Mouse (Mus musculus) heart, embryonic 13.5 days (tissue): ENCODE results near the gene Lhfpl3. TPM values are rescaled to one million over a fixed set of nuclear protein-coding genes. Genes with fewer than 3 reads are reported as not detected.
A peak's percentile ranks its signal among the peaks of the same experiment; 100 is the strongest.
"Not testable (repeated sequence)": the region's sequence is repeated elsewhere in the genome, so short reads cannot be mapped to it uniquely, and the experiment has no call there.

Experiments used
- ATAC-seq: fragments of 200-750 bp; cut with Nextera tagmentation; 2 replicates; pipeline ENCODE4 v1.8.0; 2017; ENCODE audit warnings: moderate TSS enrichment; ENCODE audit not compliant: insufficient number of reproducible peaks, low FRiP score, low TSS enrichment; ENCODE audit errors: extremely low read depth
- H3K27ac ChIP-seq: fragments of 300-500 bp; sonication (generic); replicated peaks from 2 replicates; pipeline ENCODE4 v1.5.1; 2015; ENCODE audit warnings: moderate library complexity, mild to moderate bottlenecking, inconsistent platforms
- H3K27me3 ChIP-seq: fragments of 300-500 bp; sonication (generic); replicated peaks from 2 replicates; pipeline ENCODE4 v1.6.1; 2015; ENCODE audit warnings: mild to moderate bottlenecking, inconsistent platforms
- H3K36me3 ChIP-seq: fragments of 300-500 bp; sonication (generic); 2 replicates; pipeline ENCODE4 v1.6.1; 2015; ENCODE audit warnings: mild to moderate bottlenecking, inconsistent platforms
- H3K4me1 ChIP-seq: fragments of 300-500 bp; sonication (generic); 2 replicates; pipeline ENCODE4 v1.6.1; 2015; ENCODE audit warnings: inconsistent platforms
- H3K4me2 ChIP-seq: fragments of 300-500 bp; sonication (generic); 2 replicates; pipeline ENCODE4 v1.6.1; 2015; ENCODE audit warnings: inconsistent platforms, mild to moderate bottlenecking, moderate library complexity
- H3K4me3 ChIP-seq: fragments of 300-500 bp; sonication (generic); 2 replicates; pipeline ENCODE4 v1.5.1; 2015; ENCODE audit warnings: moderate library complexity, mild to moderate bottlenecking, inconsistent platforms
- H3K9ac ChIP-seq: fragments of 300-500 bp; sonication (generic); 2 replicates; pipeline ENCODE4 v1.6.1; 2015; ENCODE audit warnings: inconsistent platforms, mild to moderate bottlenecking, moderate library complexity
- H3K9me3 ChIP-seq: fragments of 300-500 bp; sonication (generic); 2 replicates; pipeline ENCODE4 v1.6.1; 2016; ENCODE audit warnings: inconsistent platforms
- WGBS: fragments of 180-500 bp; shearing (Covaris S2); methylation state at CpG from one replicate; pipeline ENCODE4 v1.1.7; 2015; ENCODE audit warnings: mixed read lengths; 5-methylcytosine and 5-hydroxymethylcytosine counted together
- polyA plus RNA-seq: library from polyadenylated mRNA; unstranded; fragments of >200 nt; fragmentation: Nextera tagmentation; extraction: Ambion mirVana; gene quantifications from 2 replicates; pipeline ENCODE4 v1.2.1, GENCODE M21; 2015

Lhfpl3 gene
- 0.15 TPM in 1 of 2 replicates, not detected in the other for polyA plus RNA-seq

DNA sequence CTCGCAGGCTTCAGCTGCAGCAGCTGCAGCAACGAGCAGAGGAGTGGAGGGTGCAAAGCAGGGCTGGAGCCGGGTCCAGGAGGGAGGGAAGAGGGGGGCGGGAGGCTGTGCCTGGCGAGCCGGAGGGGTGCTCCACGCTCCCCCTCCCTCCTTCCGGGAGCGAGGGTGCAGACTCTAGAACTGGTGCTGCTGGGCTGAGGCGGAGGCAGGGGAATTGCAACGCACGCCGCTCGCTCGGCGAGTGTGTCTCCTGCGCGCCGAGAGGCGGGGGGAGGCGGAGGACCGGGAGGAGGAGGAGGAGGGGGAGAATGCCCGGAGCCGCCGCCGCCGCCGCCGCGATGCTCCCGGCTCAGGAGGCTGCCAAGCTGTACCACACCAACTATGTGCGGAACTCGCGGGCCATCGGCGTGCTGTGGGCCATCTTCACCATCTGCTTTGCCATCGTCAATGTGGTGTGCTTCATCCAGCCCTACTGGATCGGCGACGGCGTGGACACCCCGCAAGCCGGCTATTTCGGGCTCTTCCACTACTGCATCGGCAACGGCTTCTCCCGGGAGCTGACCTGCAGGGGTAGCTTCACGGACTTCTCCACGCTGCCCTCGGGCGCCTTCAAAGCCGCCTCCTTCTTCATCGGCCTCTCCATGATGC is at the start of gene Lhfpl3:
Gene Lhfpl3, plus strand, starts transcription at position 175 of the 648 bp plus-strand sequence.
- Histone ChIP-seq H3K9me3 (no peaks in the 10 kb centered on the region), H3K4me1 (peaks cover 19% of the 10 kb centered on the region), H3K36me3 (no peaks in the 10 kb centered on the region), H3K4me2 (peak within 1 kb of the TSS; percentile 84), H3K4me3 (peak within 1 kb of the TSS; percentile 58), H3K9ac (peak within 1 kb of the TSS; percentile 67), H3K27ac (no peak within 1 kb of the TSS), H3K27me3 (peaks cover 66% of the 10 kb centered on the region)
- under 1% methylated on average over 53 of the region's 53 CpGs for WGBS
- no peak for ATAC-seq

DNA sequence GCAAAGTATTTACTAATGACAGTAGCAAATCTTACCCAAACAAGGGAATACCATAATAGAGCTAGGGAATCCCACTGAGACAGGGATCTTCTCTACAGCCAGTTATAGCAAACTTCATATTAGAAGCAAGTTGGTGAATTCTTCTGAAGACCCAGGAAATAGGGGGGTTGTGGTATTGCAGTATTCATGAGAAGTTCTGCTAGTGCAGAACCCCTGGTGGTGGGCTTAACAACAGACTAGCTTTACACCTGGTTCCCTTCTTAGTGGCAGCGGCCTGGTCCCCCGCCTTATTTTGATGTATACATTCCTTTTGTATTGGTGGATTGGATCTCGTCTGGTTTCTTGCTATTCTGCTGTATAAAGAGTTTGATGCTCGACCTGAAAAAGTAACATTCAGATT is 39.6 kb upstream of the Lhfpl3 start:
- H3K9me3 ChIP-seq, result peaks cover 17% of the 10 kb centered on the region; the same call in 1 of the 2 replicates
- not testable (repeated sequence) for ATAC-seq, H3K4me1 ChIP-seq, H3K36me3 ChIP-seq, H3K4me3 ChIP-seq, H3K27me3 ChIP-seq, H3K9ac ChIP-seq, H3K4me2 ChIP-seq, H3K27ac ChIP-seq
- 68% methylated on average over 4 of the region's 4 CpGs for WGBS

DNA sequence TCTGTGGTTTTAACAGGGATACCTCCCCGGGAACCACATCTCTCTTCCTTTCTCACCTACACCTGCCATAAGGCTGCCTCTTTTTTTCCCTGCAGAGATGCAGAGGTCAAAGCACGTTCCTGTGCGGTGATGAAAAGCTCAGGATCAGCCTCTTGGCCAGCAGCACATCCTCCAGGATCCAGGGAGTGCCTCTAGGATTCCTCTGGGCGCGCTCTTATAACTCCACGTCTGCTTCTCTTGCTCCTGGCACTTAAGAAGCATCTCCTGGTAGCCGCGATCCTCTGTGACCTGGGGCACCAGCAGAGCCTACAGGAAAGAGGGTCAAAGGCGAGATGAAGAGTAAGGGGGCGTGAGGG is 352 bp upstream of the Lhfpl3 start:
- no peaks in the 10 kb centered on the region for H3K9me3 ChIP-seq
- no peak overlapping the region for H3K27ac ChIP-seq
- H3K4me3 ChIP-seq, result peak overlapping the region; percentile 58
- no peak for ATAC-seq
- H3K4me2 ChIP-seq, result peak overlapping the region; percentile 84
- H3K9ac ChIP-seq, result peak overlapping the region; percentile 67
- H3K27me3 ChIP-seq, result peaks cover 67% of the 10 kb centered on the region
- no peaks in the 10 kb centered on the region for H3K36me3 ChIP-seq
- peaks cover 19% of the 10 kb centered on the region for H3K4me1 ChIP-seq
- 2% methylated on average over 10 of the region's 10 CpGs for WGBS

DNA sequence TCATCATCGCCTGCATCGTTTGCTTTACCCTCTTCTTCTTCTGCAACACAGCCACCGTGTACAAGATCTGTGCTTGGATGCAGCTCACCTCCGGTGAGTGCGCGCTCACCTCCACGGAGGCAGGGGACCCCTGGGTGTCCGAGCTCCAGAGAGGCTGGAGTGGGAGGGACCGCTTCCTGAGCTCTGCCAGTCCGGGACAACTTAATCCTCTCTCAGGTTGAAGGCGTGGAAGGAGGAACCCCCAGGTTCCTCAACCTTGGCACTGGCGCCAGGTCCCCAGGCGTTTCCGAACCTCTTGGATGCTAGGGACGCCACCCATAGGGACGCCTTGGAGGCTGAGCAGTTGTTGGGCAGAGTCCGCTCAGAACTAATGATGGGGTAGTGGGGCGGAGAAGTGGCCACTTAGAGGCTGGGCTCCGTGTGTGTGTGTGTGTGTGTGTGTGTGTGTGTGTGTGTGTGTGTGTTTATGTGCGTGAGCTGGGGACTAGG is 718 bp downstream of the Lhfpl3 start:
- Histone ChIP-seq H3K9me3 (no peaks in the 10 kb centered on the region), H3K4me2 (peak overlapping the region; percentile 84), H3K4me3 (peak overlapping the region; percentile 58), H3K4me1 (peaks cover 19% of the 10 kb centered on the region), H3K27ac (no peak overlapping the region), H3K27me3 (peaks cover 66% of the 10 kb centered on the region), H3K36me3 (no peaks in the 10 kb centered on the region), H3K9ac (peak overlapping the region; percentile 67; the same call in 1 of the 2 replicates)
- under 1% methylated on average over 20 of the region's 20 CpGs for WGBS
- ATAC-seq, result no peak

DNA sequence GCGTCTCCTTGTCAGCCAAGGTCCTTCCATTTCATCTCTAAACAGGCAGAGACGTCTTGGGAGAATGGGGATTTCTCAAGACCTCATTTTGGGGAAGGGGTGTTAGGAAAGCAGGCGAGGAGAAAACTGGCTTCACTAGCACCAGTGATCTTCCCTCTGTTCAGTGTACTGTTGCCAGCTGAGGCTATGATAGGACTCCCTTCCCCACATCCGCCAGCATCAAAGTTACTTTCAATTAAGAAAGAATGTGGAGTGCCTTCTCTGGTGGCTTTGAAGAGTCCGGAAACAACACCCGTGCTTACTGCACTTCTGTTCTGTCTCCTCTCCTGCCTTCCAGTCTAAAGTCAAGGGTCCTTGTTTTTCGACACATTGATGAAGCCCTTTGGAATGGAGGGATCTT is 1.4 kb downstream of the Lhfpl3 start:
- Histone ChIP-seq H3K4me3 (peak overlapping the region; percentile 58; the same call in 1 of the 2 replicates), H3K27ac (no peak overlapping the region), H3K9ac (no peak overlapping the region), H3K9me3 (no peaks in the 10 kb centered on the region), H3K36me3 (no peaks in the 10 kb centered on the region), H3K4me1 (peaks cover 19% of the 10 kb centered on the region), H3K27me3 (peaks cover 60% of the 10 kb centered on the region), H3K4me2 (peak overlapping the region; percentile 84)
- 2% methylated on average over 7 of the region's 7 CpGs for WGBS
- ATAC-seq, result no peak

DNA sequence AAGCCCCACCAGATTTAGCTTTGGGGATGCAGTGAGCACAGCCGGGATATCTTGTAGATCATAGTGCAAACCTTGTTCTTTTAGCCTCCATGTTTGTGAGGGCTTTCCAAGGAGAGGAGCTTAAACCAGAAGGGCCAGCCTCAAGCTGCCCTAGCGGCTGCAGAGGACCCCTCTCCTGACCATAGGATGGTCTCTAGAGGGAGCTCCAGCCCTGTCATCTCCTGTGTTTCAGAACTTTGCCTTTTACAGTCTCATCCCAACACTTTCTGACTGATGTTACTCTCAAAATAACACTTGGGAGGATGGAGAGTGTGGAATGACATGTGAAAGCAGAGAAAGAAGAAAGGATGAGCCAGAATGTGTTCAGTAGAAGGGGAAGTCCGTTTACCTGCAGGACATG is 11.4 kb downstream of the Lhfpl3 start:
- Histone ChIP-seq H3K9ac (no peak overlapping the region), H3K27ac (no peak overlapping the region), H3K27me3 (0 out of 2 replicates have a peak, but pooled peaks cover 3% of the 10 kb centered on the region), H3K4me2 (no peak overlapping the region), H3K4me1 (no peaks in the 10 kb centered on the region), H3K9me3 (no peaks in the 10 kb centered on the region), H3K36me3 (no peaks in the 10 kb centered on the region), H3K4me3 (no peak overlapping the region)
- ATAC-seq, result no peak
- WGBS, result 24% methylated on average over 3 of the region's 3 CpGs

DNA sequence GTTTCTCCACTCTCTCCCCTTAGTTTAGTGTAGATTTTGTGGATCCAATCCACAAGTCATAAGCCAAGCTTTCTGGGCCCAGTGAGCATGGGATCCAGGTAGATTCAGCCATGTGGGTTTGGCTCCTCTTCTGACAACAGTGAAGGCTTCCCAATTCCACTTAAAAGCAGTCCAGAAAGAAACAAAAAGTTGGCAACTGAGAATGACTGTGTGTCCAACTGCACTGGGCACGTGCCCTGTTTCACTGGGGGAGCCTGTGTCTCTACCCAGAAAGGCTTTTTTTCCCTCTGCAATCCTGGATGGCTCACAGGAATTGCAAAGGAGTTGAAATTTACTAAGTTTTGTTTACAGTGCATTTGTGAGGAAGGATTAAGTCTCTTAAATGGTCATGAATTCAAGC is 24.9 kb downstream of the Lhfpl3 start:
- ATAC-seq, result no peak
- Histone ChIP-seq H3K27ac (no peak overlapping the region), H3K4me2 (no peak overlapping the region), H3K9me3 (no peaks in the 10 kb centered on the region; the same call in 1 of the 2 replicates), H3K4me1 (no peaks in the 10 kb centered on the region), H3K4me3 (no peak overlapping the region), H3K27me3 (no peaks in the 10 kb centered on the region), H3K36me3 (no peaks in the 10 kb centered on the region), H3K9ac (no peak overlapping the region)
- 50% methylated on average over 1 of the region's 1 CpGs for WGBS

DNA sequence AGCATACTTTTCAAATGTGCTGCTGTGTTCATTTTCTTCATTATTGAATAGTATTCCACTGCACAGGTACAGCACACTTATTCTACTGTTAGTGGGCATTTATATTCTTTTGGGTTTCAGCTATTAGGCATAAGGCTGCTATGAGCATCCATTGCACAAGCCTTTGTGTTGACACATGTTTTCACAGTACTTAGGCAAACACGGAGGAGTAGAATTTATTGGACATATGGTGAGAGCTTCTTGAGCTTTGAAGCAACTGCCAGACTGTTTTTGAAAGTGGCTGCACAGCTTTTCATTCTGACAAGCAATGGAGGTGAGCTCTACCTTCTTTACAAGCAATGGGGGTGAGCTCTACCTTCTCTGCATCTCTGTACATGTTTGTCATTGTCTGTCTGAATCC is 49.5 kb downstream of the Lhfpl3 start:
- H3K9me3 ChIP-seq, result no peaks in the 10 kb centered on the region
- no peaks in the 10 kb centered on the region for H3K4me1 ChIP-seq
- no peaks in the 10 kb centered on the region for H3K36me3 ChIP-seq
- H3K27me3 ChIP-seq, result no peaks in the 10 kb centered on the region
- 68% methylated on average over 1 of the region's 1 CpGs for WGBS
- no peak overlapping the region for H3K27ac ChIP-seq
- H3K9ac ChIP-seq, result no peak overlapping the region
- ATAC-seq, result no peak
- no peak overlapping the region for H3K4me2 ChIP-seq
- H3K4me3 ChIP-seq, result no peak overlapping the region

DNA sequence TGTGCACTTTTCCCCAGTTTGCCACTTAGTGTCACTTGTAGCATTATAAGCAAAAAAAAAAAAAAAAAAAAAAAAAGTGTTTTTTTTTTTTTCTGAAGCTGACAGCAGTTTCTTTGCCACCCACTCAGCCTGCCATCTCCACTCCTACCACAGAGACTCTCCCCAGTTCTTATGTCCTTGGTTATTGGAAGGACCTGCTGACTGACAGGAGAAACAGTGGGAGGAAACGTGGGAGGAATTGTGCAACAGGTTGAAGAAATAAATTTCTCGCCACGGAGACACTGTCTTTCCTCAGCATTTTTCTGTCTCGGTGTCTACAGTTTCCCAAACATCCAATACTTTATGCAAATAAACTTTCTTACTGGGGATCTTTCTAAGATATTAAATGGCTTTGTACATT is 67.6 kb downstream of the Lhfpl3 start:
- H3K9me3 ChIP-seq, result 0 out of 2 replicates have a peak, but pooled peaks cover 3% of the 10 kb centered on the region
- no peak overlapping the region for H3K9ac ChIP-seq
- no peaks in the 10 kb centered on the region for H3K4me1 ChIP-seq
- H3K27me3 ChIP-seq, result no peaks in the 10 kb centered on the region
- ATAC-seq, result no peak
- no peaks in the 10 kb centered on the region for H3K36me3 ChIP-seq
- no peak overlapping the region for H3K4me3 ChIP-seq
- H3K27ac ChIP-seq, result no peak overlapping the region
- H3K4me2 ChIP-seq, result no peak overlapping the region
- WGBS, result 63% methylated on average over 4 of the region's 4 CpGs

DNA sequence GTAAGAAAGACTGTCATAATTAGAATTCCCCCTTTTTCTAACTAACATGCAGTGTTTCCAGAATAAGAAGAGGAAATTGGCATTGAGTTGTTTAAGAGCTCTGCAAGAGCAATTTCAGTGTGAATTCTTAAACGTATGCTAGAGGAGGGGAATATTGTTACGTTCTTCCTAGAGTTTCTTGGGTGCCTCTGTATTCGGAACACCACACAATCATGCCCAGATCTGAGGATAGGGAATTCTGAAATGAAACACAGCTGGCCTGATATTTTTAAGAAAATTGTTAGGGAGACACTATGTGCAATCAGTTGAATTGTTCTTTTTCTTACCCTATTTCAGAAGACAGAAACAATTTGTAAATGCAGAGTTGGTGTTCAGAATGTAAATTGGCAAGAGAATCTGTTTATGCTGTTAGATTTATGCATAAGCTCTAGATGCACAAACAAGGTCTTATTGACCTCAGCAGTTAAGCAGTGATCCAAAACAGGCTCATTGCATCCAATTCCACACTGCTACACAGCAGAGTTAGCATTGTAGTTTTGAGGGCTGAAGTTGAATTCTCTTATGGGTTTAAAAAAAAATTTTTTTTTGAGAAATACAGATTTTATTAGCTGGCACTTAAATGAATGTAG is 84.1 kb downstream of the Lhfpl3 start:
- ATAC-seq, result no peak
- Histone ChIP-seq H3K9ac (no peak overlapping the region), H3K27me3 (no peaks in the 10 kb centered on the region), H3K27ac (no peak overlapping the region), H3K9me3 (peaks cover 9% of the 10 kb centered on the region; the same call in 1 of the 2 replicates), H3K36me3 (no peaks in the 10 kb centered on the region), H3K4me3 (no peak overlapping the region), H3K4me1 (no peaks in the 10 kb centered on the region), H3K4me2 (no peak overlapping the region)
- WGBS, result 71% methylated on average over 3 of the region's 3 CpGs

DNA sequence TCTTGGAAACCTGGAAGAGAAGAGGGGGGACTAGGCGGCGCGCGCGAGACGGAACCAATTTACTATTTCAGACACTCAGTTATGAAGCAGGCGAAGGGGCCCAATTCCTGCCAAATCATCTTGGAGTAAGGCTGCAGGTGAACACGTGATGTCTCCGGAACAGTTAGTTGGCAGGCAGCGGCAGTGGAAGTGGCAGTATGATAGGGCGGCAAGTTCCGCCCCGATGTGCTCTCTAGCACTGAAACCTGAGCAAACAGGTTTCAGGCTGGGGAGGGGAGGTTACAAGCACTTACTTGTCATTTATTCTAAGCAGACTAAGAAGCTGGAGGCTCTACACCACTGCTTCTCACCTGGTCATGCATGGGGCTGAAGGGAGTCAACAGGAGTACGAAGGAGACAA is 105.7 kb downstream of the Lhfpl3 start:
- no peak overlapping the region for H3K9ac ChIP-seq
- WGBS, result 49% methylated on average over 14 of the region's 14 CpGs
- H3K36me3 ChIP-seq, result no peaks in the 10 kb centered on the region
- no peak for ATAC-seq
- H3K4me1 ChIP-seq, result no peaks in the 10 kb centered on the region
- H3K27me3 ChIP-seq, result no peaks in the 10 kb centered on the region
- H3K9me3 ChIP-seq, result no peaks in the 10 kb centered on the region
- H3K27ac ChIP-seq, result no peak overlapping the region
- H3K4me3 ChIP-seq, result peak overlapping the region; percentile 9; the same call in 1 of the 2 replicates
- H3K4me2 ChIP-seq, result peak overlapping the region; percentile 37

DNA sequence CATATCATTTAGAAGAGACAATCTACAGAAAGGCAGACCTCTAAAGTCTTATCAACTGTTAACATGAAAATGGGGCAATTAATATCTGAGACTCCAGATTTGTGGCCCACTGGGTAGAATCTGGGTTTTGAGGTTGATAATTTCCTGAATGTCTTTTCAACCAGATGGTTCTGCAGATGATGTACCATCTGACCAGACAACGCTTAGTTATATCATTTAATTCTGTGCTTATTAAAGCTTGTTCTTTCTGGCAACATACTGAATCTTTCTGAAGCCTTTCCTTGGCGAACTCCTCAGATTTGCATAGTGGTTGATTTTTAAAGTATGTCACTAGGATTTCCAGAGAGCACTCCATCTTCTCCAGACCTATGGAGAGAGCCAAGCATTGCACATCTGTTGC is 107.6 kb downstream of the Lhfpl3 start:
- Histone ChIP-seq H3K36me3 (no peaks in the 10 kb centered on the region), H3K4me2 (no peak overlapping the region), H3K4me1 (no peaks in the 10 kb centered on the region), H3K9me3 (no peaks in the 10 kb centered on the region), H3K4me3 (no peak overlapping the region), H3K9ac (no peak overlapping the region), H3K27ac (no peak overlapping the region), H3K27me3 (no peaks in the 10 kb centered on the region)
- ATAC-seq, result no peak
- 74% methylated on average over 2 of the region's 2 CpGs for WGBS
